Mouse (Mus musculus) kidney, adult 2 months (tissue): ENCODE results near the gene Rapgef5.

Experiments used
- CTCF ChIP-seq: fragments of 200-500 bp; conservative IDR thresholded peaks from 2 replicates; pipeline ENCODE4 v1.5.1; 2011; ENCODE audit warnings: low read depth, mild to moderate bottlenecking, control low read depth, low read length, moderate library complexity, mixed read lengths; ENCODE audit not compliant: insufficient read depth, insufficient read length
- POLR2A ChIP-seq: fragments of 200-500 bp; IDR thresholded peaks from one replicate; pipeline ENCODE4 v1.6.1; 2011; ENCODE audit warnings: low read depth, low read length, control low read depth

DNA sequence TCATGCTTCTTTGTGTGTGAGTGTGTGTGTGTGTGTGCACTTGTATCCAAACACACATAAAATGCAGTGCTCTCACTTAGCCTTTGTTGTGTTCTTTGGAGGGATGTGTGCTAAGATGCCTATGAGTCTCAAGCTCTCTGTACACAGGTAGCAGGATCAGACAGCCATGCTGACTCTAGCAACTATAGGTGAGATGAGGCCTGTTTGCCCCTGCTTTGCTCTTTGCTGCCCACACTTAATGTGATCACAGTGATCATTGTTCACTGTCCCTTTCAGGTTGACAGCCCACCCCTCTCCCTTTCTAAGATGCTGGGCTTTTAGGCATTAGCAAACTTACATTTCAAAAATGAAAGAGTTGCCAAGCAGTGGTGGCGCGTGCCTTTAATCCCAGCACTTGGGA is 158.2 kb downstream of the Rapgef5 start:
- TF ChIP-seq POLR2A = no peak
- no peak for TF ChIP-seq CTCF
